ENCODE assay signal across 15 mouse cellular contexts in the genomic region with DNA sequence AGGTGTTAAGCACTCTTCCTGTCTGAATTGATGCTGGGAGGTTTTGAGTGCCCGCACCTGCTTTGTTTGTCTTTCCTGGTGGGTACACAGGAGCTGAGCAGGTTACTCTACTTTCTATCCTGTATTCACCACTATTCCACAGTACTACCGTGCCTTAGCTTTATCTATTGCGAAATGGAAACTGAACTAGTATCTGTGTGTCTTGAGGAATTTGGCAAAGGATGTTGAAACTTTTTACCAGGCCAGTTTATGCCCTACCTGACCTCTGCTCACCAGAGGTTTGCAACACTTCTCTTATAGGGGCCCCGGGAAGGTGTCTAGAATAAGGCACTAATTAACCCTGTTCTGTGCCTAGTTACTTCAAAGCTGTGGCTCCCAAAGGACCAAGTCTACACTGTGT. TPM values are rescaled to one million over a fixed set of nuclear protein-coding genes. Genes with fewer than 3 reads are reported as not detected.
DNase-seq lines count a peak whose midpoint lies in the region; ATAC-seq and TF ChIP-seq lines count a peak whose summit lies in the region.
"Had no signal": no experiment of that assay in that cellular context is flagged by ENCODE, and none has a peak within 500 bp of the region (broad histone marks: within the 10 kb centered on the region; RNA-seq: fewer than 3 reads in every experiment).

No protein-coding gene starts in this region.

- no peak for TF ChIP-seq CTCF in lung, adult 2 months (IDR thresholded peaks at IDR 0.05; ENCODE audit: insufficient read depth, low read length)

- no peaks in the 10 kb centered on the region for H3K4me1 ChIP-seq in lung, embryonic 15.5 days
- H3K4me1 ChIP-seq in lung, adult 2 months (ENCODE audit: control insufficient read depth, insufficient read depth, low read length): no peaks in the 10 kb centered on the region
- 0 out of 2 replicates have a peak, but pooled peaks cover 4% of the 10 kb centered on the region for H3K4me1 ChIP-seq in liver, embryonic 15.5 days (replicated peaks)

- H3K27ac ChIP-seq in lung, embryonic 15.5 days: no peak overlapping the region
- H3K27ac ChIP-seq in liver, embryonic 15.5 days (replicated peaks): peak overlapping the region; percentile 48; the same call in 1 of the 2 replicates
- H3K27ac ChIP-seq: gastrocnemius, adult 2 months; midbrain, embryonic 15.5 days; neural tube, embryonic 12.5 days had no signal

- no peak for TF ChIP-seq POLR2A in lung, adult 2 months (IDR thresholded peaks at IDR 0.05; ENCODE audit: borderline replicate concordance, extremely low read depth, low read depth, low read length)

- no peaks in the 10 kb centered on the region for H3K9me3 ChIP-seq in lung, embryonic 15.5 days
- no peaks in the 10 kb centered on the region for H3K9me3 ChIP-seq in liver, embryonic 15.5 days (replicated peaks)
- H3K9me3 ChIP-seq: midbrain, embryonic 15.5 days; neural tube, embryonic 12.5 days had no signal

- H3K27me3 ChIP-seq in lung, embryonic 15.5 days: no peaks in the 10 kb centered on the region
- H3K27me3 ChIP-seq in liver, embryonic 15.5 days: no peaks in the 10 kb centered on the region
- H3K27me3 ChIP-seq: midbrain, embryonic 15.5 days; neural tube, embryonic 12.5 days; Patski had no signal

- no peak overlapping the region for H3K4me2 ChIP-seq in lung, embryonic 15.5 days
- no peak overlapping the region for H3K4me2 ChIP-seq in liver, embryonic 15.5 days
- H3K4me2 ChIP-seq: midbrain, embryonic 15.5 days; neural tube, embryonic 12.5 days had no signal

- no peak overlapping the region for H3K9ac ChIP-seq in lung, embryonic 15.5 days
- H3K9ac ChIP-seq in liver, embryonic 15.5 days: no peak overlapping the region
- H3K9ac ChIP-seq: midbrain, embryonic 15.5 days; neural tube, embryonic 12.5 days had no signal

- ATAC-seq in lung, embryonic 15.5 days (ENCODE audit: borderline replicate concordance, extremely low read depth, low FRiP score, low TSS enrichment): peak; percentile 65; the same call in 1 of the 2 replicates
- ATAC-seq in liver, embryonic 15.5 days (ENCODE audit: insufficient read depth): peak; percentile 57
- ATAC-seq: forebrain, embryonic 14.5 days; midbrain, embryonic 15.5 days; Patski had no signal

- 46% methylated on average over 4 of the region's 4 CpGs for WGBS in lung, embryonic 15.5 days
- WGBS in lung, adult 2 months: 61% methylated on average over 4 of the region's 4 CpGs
- WGBS in liver, embryonic 15.5 days (ENCODE audit: insufficient replicate concordance): 44% methylated on average over 4 of the region's 4 CpGs

- peak; percentile 8 for DNase-seq in adrenal gland, adult 2 months
- DNase-seq in adrenal gland, postnatal 14 days: no peak
- DNase-seq in lung, adult 2 months: no peak
- DNase-seq in yolk sac, embryonic 10.5 days (ENCODE audit: low spot score): peak; percentile 74
- no peak for DNase-seq in thymus, postnatal 4 days
- no peak for DNase-seq in MN1 (ENCODE audit: low spot score)
- DNase-seq: cerebellum, adult 18-20 months; gastrocnemius, adult 2 months; heart, postnatal 36 days had no signal

- no peaks in the 10 kb centered on the region for H3K36me3 ChIP-seq in lung, embryonic 15.5 days
- no peaks in the 10 kb centered on the region for H3K36me3 ChIP-seq in liver, embryonic 15.5 days (replicated peaks)
- H3K36me3 ChIP-seq: midbrain, embryonic 15.5 days; neural tube, embryonic 12.5 days had no signal

- H3K4me3 ChIP-seq in lung, embryonic 15.5 days: no peak overlapping the region
- no peak overlapping the region for H3K4me3 ChIP-seq in lung, adult 2 months (replicated peaks; ENCODE audit: extremely low read depth, low read depth, low read length)
- no peak overlapping the region for H3K4me3 ChIP-seq in liver, embryonic 15.5 days (replicated peaks)
- H3K4me3 ChIP-seq: gastrocnemius, adult 2 months; midbrain, embryonic 15.5 days; neural tube, embryonic 12.5 days had no signal

RNA-seq across cellular contexts. Expression of a gene that starts 27.6 kb away (rescaled TPM):
- 10 to 100 TPM; 39.2 to 54.0 TPM for total RNA-seq in adrenal gland, adult 2 months (2021)
- polyA plus RNA-seq in adrenal gland, adult 2 months (2012; rRNA removed): 75.3 and 107 TPM in 2 replicates
- 28.3 and 30.0 TPM in 2 replicates for total RNA-seq in adrenal gland, postnatal 14 days (2021)
- 3.4 and 3.6 TPM in 2 replicates for polyA plus RNA-seq in lung, embryonic 15.5 days (2015; fragmentation: Nextera tagmentation; extraction: Ambion mirVana)
- polyA plus RNA-seq in lung, adult 2 months (2012; rRNA removed): 6.9 and 8.3 TPM in 2 replicates
- polyA plus RNA-seq in liver, embryonic 15.5 days (2015; fragmentation: Nextera tagmentation; extraction: Ambion mirVana): 2.1 and 2.2 TPM in 2 replicates

Comparison
In these comparisons a context has a peak if more than half of its experiments do, and no peak if none do; other contexts are left out.
1. DNase-seq: peak in adrenal gland, adult 2 months (single experiment) and yolk sac, embryonic 10.5 days (single experiment); none in adrenal gland, postnatal 14 days (single experiment), lung, adult 2 months (single experiment), thymus, postnatal 4 days (single experiment) and MN1 (single experiment).